Mouse (Mus musculus) liver, embryonic 16.5 days (tissue): ENCODE measurements at regions not wholly inside any gene's neighbourhood (a gene's known extent, or its start where the extent isn't known, plus 50 kb on each side); places are given as distances from the start of the nearest gene placed in this dataset.

Experiments
- ATAC-seq: fragments of 200-750 bp; cut with Nextera tagmentation; 2 replicates; pipeline ENCODE4 v1.8.0; 2017; ENCODE audit warnings: low read depth, mild to moderate bottlenecking, moderate number of reproducible peaks, moderate library complexity
- H3K27ac ChIP-seq: fragments of 300-500 bp; sonication (generic); 2 replicates; pipeline ENCODE4 v1.5.1; 2014; ENCODE audit warnings: mild to moderate bottlenecking, low read length
- H3K27me3 ChIP-seq: fragments of 300-500 bp; sonication (generic); 2 replicates; pipeline ENCODE4 v1.6.1; 2014; ENCODE audit warnings: low read depth, low read length, mixed read lengths; ENCODE audit not compliant: control insufficient read depth, insufficient read depth
- H3K36me3 ChIP-seq: fragments of 300-500 bp; sonication (generic); 2 replicates; pipeline ENCODE4 v1.6.1; 2014; ENCODE audit warnings: mild to moderate bottlenecking; ENCODE audit not compliant: control insufficient read depth, insufficient read depth
- H3K4me1 ChIP-seq: fragments of 300-500 bp; sonication (generic); 2 replicates; pipeline ENCODE4 v1.6.1; 2014; ENCODE audit warnings: low read depth, low read length, mixed read lengths; ENCODE audit not compliant: control insufficient read depth
- H3K4me2 ChIP-seq: fragments of 300-500 bp; sonication (generic); 2 replicates; pipeline ENCODE4 v1.6.1; 2014; ENCODE audit warnings: low read depth, low read length, mixed read lengths
- H3K4me3 ChIP-seq: fragments of 300-500 bp; sonication (generic); 2 replicates; pipeline ENCODE4 v1.5.1; 2014; ENCODE audit warnings: low read depth, mild to moderate bottlenecking, low read length
- H3K9ac ChIP-seq: fragments of 300-500 bp; sonication (generic); 2 replicates; pipeline ENCODE4 v1.6.1; 2014; ENCODE audit warnings: low read depth, low read length
- H3K9me3 ChIP-seq: fragments of 300-500 bp; sonication (generic); replicated peaks from 2 replicates; pipeline ENCODE4 v1.6.1; 2016; ENCODE audit warnings: low read length; ENCODE audit not compliant: control insufficient read depth
- WGBS: fragments of 180-500 bp; shearing (Covaris S2); extraction: QIAGEN DNeasy Blood & Tissue Kit; methylation state at CpG from one replicate; pipeline ENCODE4 v1.1.7; 2014; ENCODE audit not compliant: insufficient replicate concordance; 5-methylcytosine and 5-hydroxymethylcytosine counted together

DNA sequence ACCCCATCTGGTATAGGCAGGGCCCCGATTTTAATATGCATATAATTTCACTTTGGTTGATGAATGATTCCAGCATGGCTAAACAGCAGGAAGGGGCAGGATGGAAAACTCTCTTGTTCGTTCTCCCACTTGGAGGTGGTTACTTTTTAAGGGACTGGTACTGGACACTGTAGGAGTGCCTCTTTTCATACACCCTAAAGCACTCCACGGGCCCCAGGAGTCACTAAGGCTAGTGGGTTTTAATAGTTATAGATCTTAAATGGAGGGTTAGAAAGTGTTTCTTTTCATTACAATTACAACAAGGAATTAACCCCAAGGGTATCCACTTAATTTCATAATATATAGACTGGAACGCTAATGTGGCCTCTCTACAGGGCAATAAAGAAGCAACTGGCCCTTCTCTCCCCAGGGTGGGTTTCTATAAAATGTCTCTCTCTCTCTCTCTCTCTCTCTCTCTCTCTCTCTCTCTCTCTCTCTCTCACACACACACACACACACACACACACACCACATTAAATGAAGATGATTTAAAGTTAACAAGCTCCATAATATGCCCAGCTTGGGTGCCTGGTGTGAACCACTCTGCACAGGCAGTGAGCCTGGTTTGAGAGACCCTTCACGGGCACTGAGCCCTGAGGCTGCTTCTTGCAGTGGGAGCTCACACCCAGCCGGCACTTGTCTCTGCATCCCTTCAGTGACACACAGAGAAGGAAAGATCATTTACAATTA lies 261.7 kb downstream of the Adgrl2 start:
- Histone ChIP-seq H3K4me1 (no peaks in the 10 kb centered on the region), H3K9ac (no peak overlapping the region), H3K36me3 (no peaks in the 10 kb centered on the region), H3K4me3 (no peak overlapping the region), H3K4me2 (no peak overlapping the region), H3K9me3 (no peaks in the 10 kb centered on the region), H3K27me3 (no peaks in the 10 kb centered on the region), H3K27ac (no peak overlapping the region)
- no peak for ATAC-seq
- WGBS = 53% methylated on average over 6 of the region's 6 CpGs

DNA sequence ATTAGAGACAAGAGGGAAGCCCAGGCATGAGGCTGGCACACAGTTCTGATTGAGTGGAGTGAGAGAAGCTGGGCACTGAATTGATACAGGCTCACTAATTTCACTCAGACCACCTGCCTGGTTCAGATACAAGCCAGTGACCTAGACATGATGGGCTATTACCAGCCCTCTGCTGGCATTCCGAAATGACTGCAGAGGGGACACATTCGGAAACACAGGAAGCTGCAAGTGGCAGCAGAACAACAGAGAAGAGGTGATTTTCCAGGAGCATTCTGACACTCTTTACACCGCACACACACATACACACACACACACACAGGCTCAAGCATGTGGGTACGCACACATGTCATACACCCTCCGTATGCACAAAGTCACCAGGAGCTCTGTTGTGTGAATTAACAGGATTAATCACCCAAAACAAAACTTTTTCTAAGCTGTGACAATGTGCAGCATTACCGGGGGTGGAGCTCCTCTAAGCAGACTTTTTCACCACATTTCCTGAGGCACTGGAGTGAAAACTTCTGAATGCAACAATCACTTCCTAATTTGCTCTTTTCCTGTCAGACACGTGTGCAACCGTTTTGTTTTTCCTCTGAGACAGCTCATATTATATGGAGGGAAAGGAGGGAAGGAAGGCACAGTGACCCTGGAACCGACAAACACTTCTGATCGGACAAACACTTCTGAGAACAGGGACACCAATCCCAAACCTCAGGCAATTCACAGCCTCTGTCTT lies 263.6 kb downstream of the Adgrl2 start:
- Histone ChIP-seq H3K9me3 (no peaks in the 10 kb centered on the region), H3K27me3 (no peaks in the 10 kb centered on the region), H3K9ac (no peak overlapping the region), H3K4me2 (no peak overlapping the region), H3K36me3 (no peaks in the 10 kb centered on the region), H3K4me1 (no peaks in the 10 kb centered on the region), H3K27ac (no peak overlapping the region), H3K4me3 (no peak overlapping the region)
- WGBS = 20% methylated on average over 10 of the region's 10 CpGs
- 0 out of 2 replicates have a peak, but pooled peaks have one; percentile 11 for ATAC-seq

DNA sequence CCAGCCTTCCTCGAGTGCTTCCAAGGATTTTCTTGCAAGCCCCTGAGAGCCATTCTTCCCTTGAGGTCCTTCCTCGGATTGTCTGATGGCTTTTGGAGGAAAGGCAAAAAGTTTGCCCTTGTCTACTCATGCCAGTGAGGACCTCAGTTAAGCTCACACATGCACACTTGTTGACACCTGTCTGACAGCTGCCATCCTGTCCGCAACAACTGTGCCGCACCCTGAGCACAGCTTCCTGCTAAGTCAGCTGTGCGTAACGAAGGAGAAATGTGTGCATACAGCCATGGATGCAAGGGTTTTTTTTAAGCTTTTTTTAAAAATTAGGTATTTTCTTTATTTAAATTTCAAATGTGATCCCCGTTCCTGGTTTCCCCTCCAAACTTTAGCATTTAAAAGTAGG lies 293.8 kb downstream of the Adgrl2 start:
- no peaks in the 10 kb centered on the region for H3K27me3 ChIP-seq
- ATAC-seq = no peak
- H3K36me3 ChIP-seq = no peaks in the 10 kb centered on the region
- WGBS = 56% methylated on average over 7 of the region's 7 CpGs
- no peak overlapping the region for H3K27ac ChIP-seq
- no peaks in the 10 kb centered on the region for H3K4me1 ChIP-seq
- H3K4me2 ChIP-seq = no peak overlapping the region
- no peaks in the 10 kb centered on the region for H3K9me3 ChIP-seq
- no peak overlapping the region for H3K9ac ChIP-seq
- H3K4me3 ChIP-seq = no peak overlapping the region

- Histone ChIP-seq H3K36me3 (no peaks in the 10 kb centered on the region), H3K9ac (no peak overlapping the region), H3K27ac (no peak overlapping the region), H3K4me2 (no peak overlapping the region), H3K4me1 (no peaks in the 10 kb centered on the region), H3K4me3 (no peak overlapping the region), H3K27me3 (no peaks in the 10 kb centered on the region), H3K9me3 (no peaks in the 10 kb centered on the region)
- WGBS = 71% methylated on average over 6 of the region's 6 CpGs
- no peak for ATAC-seq
These were observed 294.9 kb downstream of the Adgrl2 start for GRCm38 (mm10) chr3:148695453-148695852.

DNA sequence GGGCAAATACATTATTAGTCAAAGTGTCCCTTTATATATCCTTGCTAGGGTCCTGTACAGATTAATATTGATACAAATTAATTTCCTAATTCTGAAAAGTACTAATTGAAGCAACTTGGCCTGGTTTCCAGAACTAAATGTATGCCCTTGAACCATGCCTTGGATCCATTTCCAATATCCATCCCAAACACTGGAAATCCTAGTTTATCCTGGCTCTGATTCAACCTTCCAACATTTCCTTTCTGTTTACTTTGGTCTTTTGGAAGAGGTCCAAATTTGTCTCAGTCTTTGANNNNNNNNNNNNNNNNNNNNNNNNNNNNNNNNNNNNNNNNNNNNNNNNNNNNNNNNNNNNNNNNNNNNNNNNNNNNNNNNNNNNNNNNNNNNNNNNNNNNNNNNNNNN lies 307.2 kb downstream of the Adgrl2 start:
- Histone ChIP-seq H3K9me3 (no peaks in the 10 kb centered on the region), H3K27me3 (no peaks in the 10 kb centered on the region), H3K27ac (no peak overlapping the region)

GRCm38 (mm10) chr3:148682445-148682994 lies 307.8 kb downstream of the Adgrl2 start:
- no peak overlapping the region for H3K4me2 ChIP-seq
- no peaks in the 10 kb centered on the region for H3K27me3 ChIP-seq
- no peak overlapping the region for H3K27ac ChIP-seq
- H3K4me3 ChIP-seq = no peak overlapping the region
- no peaks in the 10 kb centered on the region for H3K9me3 ChIP-seq
- no peaks in the 10 kb centered on the region for H3K36me3 ChIP-seq
- H3K9ac ChIP-seq = no peak overlapping the region
- 66% methylated on average over 6 of the region's 6 CpGs for WGBS
- no peaks in the 10 kb centered on the region for H3K4me1 ChIP-seq
- ATAC-seq = no peak

More for the DNA sequence above, 307.2 kb downstream of the Adgrl2 start:
- peak; percentile 48; the same call in 1 of the 2 replicates for ATAC-seq
- Histone ChIP-seq H3K4me3 (no peak overlapping the region), H3K4me2 (no peak overlapping the region), H3K4me1 (no peaks in the 10 kb centered on the region), H3K9ac (no peak overlapping the region), H3K36me3 (no peaks in the 10 kb centered on the region)

DNA sequence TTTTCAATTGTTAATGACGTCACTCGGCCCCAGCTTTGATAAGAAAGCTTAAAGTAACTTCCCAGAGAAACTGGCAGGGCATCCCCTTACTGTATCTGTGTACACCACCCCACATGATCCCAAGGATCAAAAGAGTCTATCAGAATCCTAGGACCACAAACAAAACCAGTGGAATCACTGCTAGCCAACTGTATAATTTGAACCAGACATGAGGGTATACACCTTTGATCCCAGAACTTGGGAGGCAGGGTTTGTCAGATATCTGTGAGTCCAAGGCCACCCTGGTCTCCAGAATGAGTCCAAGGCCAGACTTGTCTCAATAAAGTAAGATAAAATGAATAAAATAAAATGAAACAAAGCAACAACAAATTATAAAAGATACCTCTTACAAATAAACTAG lies 309.2 kb downstream of the Adgrl2 start:
- Histone ChIP-seq H3K4me3 (no peak overlapping the region), H3K9me3 (no peaks in the 10 kb centered on the region), H3K27ac (no peak overlapping the region), H3K9ac (no peak overlapping the region), H3K36me3 (no peaks in the 10 kb centered on the region), H3K4me1 (no peaks in the 10 kb centered on the region), H3K4me2 (no peak overlapping the region), H3K27me3 (no peaks in the 10 kb centered on the region)
- ATAC-seq = no peak
- 54% methylated on average over 2 of the region's 2 CpGs for WGBS

DNA sequence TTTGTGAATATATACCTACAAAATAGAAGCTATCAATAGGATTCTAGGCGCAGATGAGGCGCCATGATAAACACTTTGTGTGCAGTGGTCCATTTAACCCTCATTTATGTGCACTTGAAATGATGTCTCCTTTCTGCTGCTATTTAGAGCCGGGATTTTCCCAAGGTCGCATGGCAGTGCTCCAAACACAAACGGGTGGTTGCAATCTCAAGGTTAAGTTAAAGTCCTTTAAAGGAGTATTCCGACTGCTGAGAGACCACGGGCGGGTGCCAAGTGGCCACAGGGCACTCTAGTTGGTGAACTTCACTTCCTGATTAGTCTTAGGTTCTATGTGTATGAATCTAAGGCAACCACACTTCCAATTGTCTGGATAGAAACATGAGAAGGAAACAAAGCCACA lies 309.6 kb downstream of the Adgrl2 start:
- no peaks in the 10 kb centered on the region for H3K4me1 ChIP-seq
- H3K4me2 ChIP-seq = no peak overlapping the region
- WGBS = 58% methylated on average over 8 of the region's 8 CpGs
- H3K27me3 ChIP-seq = no peaks in the 10 kb centered on the region
- H3K9me3 ChIP-seq = no peaks in the 10 kb centered on the region
- no peaks in the 10 kb centered on the region for H3K36me3 ChIP-seq
- no peak for ATAC-seq
- H3K9ac ChIP-seq = no peak overlapping the region
- no peak overlapping the region for H3K27ac ChIP-seq
- no peak overlapping the region for H3K4me3 ChIP-seq

DNA sequence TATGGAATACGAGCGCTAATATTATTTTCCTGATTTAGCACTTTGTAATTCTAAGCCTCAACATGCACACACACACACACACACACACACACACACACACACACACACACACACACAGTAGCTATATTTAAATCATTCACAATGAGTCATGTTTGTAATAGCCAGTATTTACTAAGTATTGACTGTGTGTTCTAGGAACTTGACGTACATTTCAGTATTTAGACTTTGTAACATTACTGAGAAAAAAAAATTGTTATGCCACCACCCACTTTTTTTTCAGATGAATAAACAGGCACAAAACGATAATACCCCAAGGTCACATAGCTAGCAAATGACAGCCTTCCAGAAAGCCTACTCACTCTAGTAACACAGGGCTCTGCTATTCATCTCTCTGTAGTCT lies 310.3 kb downstream of the Adgrl2 start:
- Histone ChIP-seq H3K27ac (no peak overlapping the region), H3K4me3 (no peak overlapping the region), H3K9ac (no peak overlapping the region), H3K9me3 (no peaks in the 10 kb centered on the region), H3K27me3 (no peaks in the 10 kb centered on the region), H3K4me2 (no peak overlapping the region), H3K4me1 (no peaks in the 10 kb centered on the region), H3K36me3 (no peaks in the 10 kb centered on the region)
- WGBS = 69% methylated on average over 4 of the region's 4 CpGs
- ATAC-seq = no peak
